Mouse (Mus musculus) forebrain, embryonic 11.5 days (tissue): ENCODE measurements around the gene Ffar1. TPM values are rescaled to one million over a fixed set of nuclear protein-coding genes. Genes with fewer than 3 reads are reported as not detected.

Experiments
- ATAC-seq: fragments of 200-750 bp; cut with Nextera tagmentation; replicated peaks from 2 replicates; pipeline ENCODE4 v1.8.0; 2017; ENCODE audit warnings: moderate TSS enrichment; ENCODE audit not compliant: low FRiP score
- DNase-seq: peaks from one replicate; pipeline ENCODE4 v3.0.0-alpha.2; 2017; ENCODE audit warnings: low spot score
- H3K27ac ChIP-seq: fragments of 300-500 bp; sonication (generic); 2 replicates; pipeline ENCODE4 v1.5.1; 2014; ENCODE audit warnings: low read depth, low read length
- H3K27me3 ChIP-seq: fragments of 300-500 bp; sonication (generic); 2 replicates; pipeline ENCODE4 v1.6.1; 2014; ENCODE audit warnings: mild to moderate bottlenecking, low read length, mixed read lengths; ENCODE audit not compliant: control insufficient read depth, insufficient read depth
- H3K36me3 ChIP-seq: fragments of 300-500 bp; sonication (generic); 2 replicates; pipeline ENCODE4 v1.6.1; 2014; ENCODE audit warnings: mild to moderate bottlenecking, low read length, moderate library complexity, mixed read lengths; ENCODE audit not compliant: control insufficient read depth, insufficient read depth
- H3K4me1 ChIP-seq: fragments of 300-500 bp; sonication (generic); replicated peaks from 2 replicates; pipeline ENCODE4 v1.6.1; 2014; ENCODE audit warnings: low read length, mixed read lengths; ENCODE audit not compliant: control insufficient read depth, insufficient read depth
- H3K4me2 ChIP-seq: fragments of 300-500 bp; sonication (generic); 2 replicates; pipeline ENCODE4 v1.6.1; 2014; ENCODE audit warnings: low read depth, mild to moderate bottlenecking, low read length, moderate library complexity, mixed read lengths; ENCODE audit not compliant: severe bottlenecking
- H3K4me3 ChIP-seq: fragments of 300-500 bp; sonication (generic); 2 replicates; pipeline ENCODE4 v1.5.1; 2014; ENCODE audit warnings: low read depth, low read length
- H3K9ac ChIP-seq: fragments of 300-500 bp; sonication (generic); 2 replicates; pipeline ENCODE4 v1.6.1; 2014; ENCODE audit warnings: low read length
- H3K9me3 ChIP-seq: fragments of 300-500 bp; sonication (generic); 2 replicates; pipeline ENCODE4 v1.6.1; 2016; ENCODE audit warnings: low read length, mixed read lengths; ENCODE audit not compliant: control insufficient read depth
- WGBS: fragments of 180-500 bp; shearing (Covaris S2); extraction: QIAGEN DNeasy Blood & Tissue Kit; methylation state at CpG from one replicate; pipeline ENCODE4 v1.1.7; 2014; 5-methylcytosine and 5-hydroxymethylcytosine counted together
- polyA plus RNA-seq: library from polyadenylated mRNA; unstranded; fragments of >200 nt; fragmentation: Nextera tagmentation; extraction: Ambion mirVana; gene quantifications from 2 replicates; pipeline ENCODE4 v1.2.1, GENCODE M21; 2014

Gene Ffar1
- polyA plus RNA-seq, 1 experiment from 2014 or later, result not detected

GRCm38 (mm10) chr7:30890681-30891080 lies 29.3 kb upstream of the Ffar1 start:
- Histone ChIP-seq H3K9me3 (no peaks in the 10 kb centered on the region), H3K9ac (no peak overlapping the region), H3K27ac (no peak overlapping the region), H3K4me1 (no peaks in the 10 kb centered on the region), H3K36me3 (no peaks in the 10 kb centered on the region), H3K27me3 (no peaks in the 10 kb centered on the region), H3K4me2 (no peak overlapping the region), H3K4me3 (no peak overlapping the region)
- ATAC-seq, result no peak
- WGBS, result 82% methylated on average over 2 of the region's 2 CpGs
- DNase-seq, result no peak

GRCm38 (mm10) chr7:30888786-30889185 lies 27.4 kb upstream of the Ffar1 start:
- Histone ChIP-seq H3K9ac (no peak overlapping the region), H3K9me3 (no peaks in the 10 kb centered on the region), H3K27me3 (no peaks in the 10 kb centered on the region), H3K27ac (no peak overlapping the region), H3K4me1 (no peaks in the 10 kb centered on the region), H3K4me3 (no peak overlapping the region), H3K36me3 (no peaks in the 10 kb centered on the region), H3K4me2 (no peak overlapping the region)
- 84% methylated on average over 7 of the region's 7 CpGs for WGBS
- DNase-seq (no peak), ATAC-seq (no peak)

- H3K27ac ChIP-seq, result no peak overlapping the region
- no peaks in the 10 kb centered on the region for H3K9me3 ChIP-seq
- no peak overlapping the region for H3K9ac ChIP-seq
- ATAC-seq (no peak), DNase-seq (no peak)
- H3K27me3 ChIP-seq, result no peaks in the 10 kb centered on the region
- no peaks in the 10 kb centered on the region for H3K36me3 ChIP-seq
- WGBS, result 88% methylated on average over 14 of the region's 14 CpGs
- H3K4me2 ChIP-seq, result no peak overlapping the region
- H3K4me3 ChIP-seq, result no peak overlapping the region
- no peaks in the 10 kb centered on the region for H3K4me1 ChIP-seq
These were observed 26.3 kb upstream of the Ffar1 start for GRCm38 (mm10) chr7:30887568-30888188.

- no peak overlapping the region for H3K27ac ChIP-seq
- no peak for DNase-seq
- H3K4me1 ChIP-seq, result no peaks in the 10 kb centered on the region
- H3K36me3 ChIP-seq, result no peaks in the 10 kb centered on the region
- no peaks in the 10 kb centered on the region for H3K9me3 ChIP-seq
- no peaks in the 10 kb centered on the region for H3K27me3 ChIP-seq
- H3K9ac ChIP-seq, result no peak overlapping the region
- 85% methylated on average over 4 of the region's 4 CpGs for WGBS
- no peak overlapping the region for H3K4me3 ChIP-seq
- no peak overlapping the region for H3K4me2 ChIP-seq
- ATAC-seq, result no peak
These were observed 25.5 kb upstream of the Ffar1 start for GRCm38 (mm10) chr7:30886852-30887251.

GRCm38 (mm10) chr7:30884047-30884446 lies 22.7 kb upstream of the Ffar1 start:
- H3K9ac ChIP-seq, result no peak overlapping the region
- H3K4me1 ChIP-seq, result no peaks in the 10 kb centered on the region
- no peaks in the 10 kb centered on the region for H3K27me3 ChIP-seq
- no peaks in the 10 kb centered on the region for H3K9me3 ChIP-seq
- no peaks in the 10 kb centered on the region for H3K36me3 ChIP-seq
- ATAC-seq (no peak), DNase-seq (no peak)
- H3K4me3 ChIP-seq, result no peak overlapping the region
- no peak overlapping the region for H3K4me2 ChIP-seq
- no peak overlapping the region for H3K27ac ChIP-seq

- DNase-seq, result no peak
- H3K27ac ChIP-seq, result no peak overlapping the region
- ATAC-seq, result no peak
- H3K4me1 ChIP-seq, result no peaks in the 10 kb centered on the region
- no peaks in the 10 kb centered on the region for H3K9me3 ChIP-seq
- H3K4me2 ChIP-seq, result no peak overlapping the region
- H3K4me3 ChIP-seq, result no peak overlapping the region
- 91% methylated on average over 3 of the region's 3 CpGs for WGBS
- H3K36me3 ChIP-seq, result no peaks in the 10 kb centered on the region
- no peaks in the 10 kb centered on the region for H3K27me3 ChIP-seq
- no peak overlapping the region for H3K9ac ChIP-seq
These were observed 20.0 kb upstream of the Ffar1 start for GRCm38 (mm10) chr7:30881367-30881766.

- H3K36me3 ChIP-seq, result no peaks in the 10 kb centered on the region
- no peak within 1 kb of the TSS for H3K4me3 ChIP-seq
- no peaks in the 10 kb centered on the region for H3K9me3 ChIP-seq
- ATAC-seq, result no peak
- H3K9ac ChIP-seq, result no peak within 1 kb of the TSS
- DNase-seq, result no peak
- no peak within 1 kb of the TSS for H3K27ac ChIP-seq
- no peaks in the 10 kb centered on the region for H3K27me3 ChIP-seq
- no peaks in the 10 kb centered on the region for H3K4me1 ChIP-seq
- H3K4me2 ChIP-seq, result no peak within 1 kb of the TSS
- WGBS, result 64% methylated on average over 7 of the region's 7 CpGs
These were observed 18.8 kb upstream of the Ffar1 start, which contains the start of gene Cd22 for GRCm38 (mm10) chr7:30880176-30880575. Gene Cd22, minus strand, starts transcription at chr7:30880342.

GRCm38 (mm10) chr7:30878950-30879349 lies 17.6 kb upstream of the Ffar1 start:
- H3K36me3 ChIP-seq, result no peaks in the 10 kb centered on the region
- no peak overlapping the region for H3K27ac ChIP-seq
- 79% methylated on average over 6 of the region's 6 CpGs for WGBS
- DNase-seq (no peak), ATAC-seq (no peak)
- H3K9me3 ChIP-seq, result no peaks in the 10 kb centered on the region
- no peak overlapping the region for H3K9ac ChIP-seq
- no peak overlapping the region for H3K4me2 ChIP-seq
- H3K4me3 ChIP-seq, result no peak overlapping the region
- no peaks in the 10 kb centered on the region for H3K27me3 ChIP-seq
- H3K4me1 ChIP-seq, result no peaks in the 10 kb centered on the region

- no peaks in the 10 kb centered on the region for H3K27me3 ChIP-seq
- no peak overlapping the region for H3K4me3 ChIP-seq
- H3K36me3 ChIP-seq, result no peaks in the 10 kb centered on the region
- H3K27ac ChIP-seq, result no peak overlapping the region
- ATAC-seq, result no peak
- no peaks in the 10 kb centered on the region for H3K4me1 ChIP-seq
- H3K9ac ChIP-seq, result no peak overlapping the region
- peak; percentile 78 for DNase-seq
- 27% methylated on average over 15 of the region's 15 CpGs for WGBS
- H3K9me3 ChIP-seq, result no peaks in the 10 kb centered on the region
- H3K4me2 ChIP-seq, result 0 out of 2 replicates have a peak overlapping the region, but pooled peaks have one; percentile 18
These were observed 11.7 kb upstream of the Ffar1 start for GRCm38 (mm10) chr7:30873083-30873482.
